Mouse (Mus musculus) NIH3T3 (cell line): ENCODE measurements around the gene Pygo2.
A peak's percentile ranks its signal among the peaks of the same experiment; 100 is the strongest.
"Not testable (repeated sequence)": the region's sequence is repeated elsewhere in the genome, so short reads cannot be mapped to it uniquely, and the experiment has no call there.

ENCODE experiments used
- DNase-seq: peaks from one replicate; pipeline ENCODE4 v3.0.0-alpha.2; 2012; ENCODE audit warnings: low read depth

Pygo2 gene

GRCm38 (mm10) chr3:89421002-89421774 is 8.8 kb upstream of the Pygo2 start:
- DNase-seq = peak; percentile 97

- DNase-seq = peak; percentile 85
These were observed 8.1 kb upstream of the Pygo2 start for GRCm38 (mm10) chr3:89421810-89422473.

GRCm38 (mm10) chr3:89422556-89423205 is 7.3 kb upstream of the Pygo2 start:
- DNase-seq = no peak

DNA sequence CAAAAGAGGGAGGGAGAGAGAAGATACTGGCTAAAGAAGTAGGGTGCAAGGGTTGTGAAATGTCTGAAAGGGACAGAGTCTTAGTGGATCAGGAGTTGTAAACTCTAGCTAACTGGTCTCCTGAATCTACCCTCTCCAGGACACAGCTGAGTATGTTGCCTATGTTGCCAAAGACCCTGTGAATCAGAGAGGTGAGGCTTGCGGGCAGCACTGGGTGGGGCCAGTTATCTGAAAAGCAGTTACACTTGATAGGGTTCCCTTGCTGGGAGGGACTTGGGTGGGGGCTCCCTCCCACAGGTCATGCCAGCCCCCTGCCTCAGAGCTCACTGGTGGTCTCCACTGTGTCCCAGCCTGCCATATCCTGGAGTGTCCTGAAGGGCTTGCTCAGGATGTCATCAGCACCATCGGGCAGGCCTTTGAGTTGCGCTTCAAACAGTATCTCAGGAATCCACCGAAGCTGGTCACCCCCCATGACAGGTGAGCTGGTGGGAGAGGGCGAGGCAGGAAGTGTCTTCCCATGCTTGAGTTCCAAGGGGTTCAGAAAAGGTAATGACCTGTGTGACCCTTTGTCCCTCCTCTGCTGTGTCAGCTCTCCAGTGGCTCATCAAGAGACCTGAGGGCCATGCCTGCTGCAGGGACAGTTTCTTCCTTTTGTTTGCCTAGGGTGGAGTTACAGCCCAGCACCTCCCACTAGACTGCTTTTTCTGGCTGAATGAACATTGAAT is 5.4 kb upstream of the Pygo2 start:
- DNase-seq = no peak

- no peak for DNase-seq
These were observed 4.9 kb upstream of the Pygo2 start for GRCm38 (mm10) chr3:89425141-89425525.

- no peak for DNase-seq
These were observed 4.1 kb upstream of the Pygo2 start for GRCm38 (mm10) chr3:89425876-89426275.

GRCm38 (mm10) chr3:89429021-89429420 is 993 bp upstream of the Pygo2 start:
- DNase-seq = not testable (repeated sequence)

DNA sequence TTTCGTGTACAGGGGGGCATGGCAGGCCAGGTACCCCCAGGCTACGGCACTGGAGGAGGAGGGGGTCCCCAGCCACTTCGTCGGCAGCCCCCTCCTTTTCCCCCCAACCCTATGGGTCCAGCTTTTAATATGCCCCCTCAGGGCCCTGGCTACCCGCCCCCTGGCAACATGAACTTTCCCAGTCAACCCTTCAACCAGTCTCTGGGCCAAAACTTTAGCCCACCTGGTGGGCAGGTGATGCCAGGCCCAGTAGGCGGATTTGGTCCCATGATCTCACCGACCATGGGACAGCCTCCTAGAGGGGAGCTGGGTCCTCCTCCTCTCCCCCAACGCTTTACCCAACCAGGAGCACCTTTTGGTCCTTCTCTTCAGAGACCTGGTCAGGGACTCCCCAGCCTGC is 2.6 kb downstream of the Pygo2 start:
- no peak for DNase-seq

DNA sequence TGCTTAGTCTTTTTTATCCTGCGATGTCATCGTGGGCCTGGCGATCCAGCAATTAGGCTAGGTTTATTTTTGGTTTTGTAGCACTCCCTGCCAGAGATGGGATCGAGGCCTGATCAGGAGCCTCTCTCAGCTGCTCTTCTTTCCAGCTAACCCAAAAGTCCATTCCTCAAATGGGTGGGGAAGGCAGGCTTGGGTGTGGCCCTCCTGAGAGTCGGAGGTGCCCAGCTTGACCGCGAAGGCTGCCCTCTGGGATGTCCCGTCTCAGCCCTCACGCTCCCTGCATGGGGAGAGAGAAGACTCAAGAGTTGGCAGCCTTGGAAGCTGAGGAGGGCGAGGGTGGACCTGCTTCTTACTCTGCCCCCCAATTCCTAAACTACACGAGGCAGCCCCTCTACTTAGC is 4.5 kb downstream of the Pygo2 start:
- DNase-seq = no peak

- no peak for DNase-seq
These were observed 5.0 kb downstream of the Pygo2 start for GRCm38 (mm10) chr3:89435041-89435440.

- peak; percentile 79 for DNase-seq
These were observed 6.4 kb downstream of the Pygo2 start, which contains the start of gene Pbxip1 for GRCm38 (mm10) chr3:89436176-89437113. TSS of gene Pbxip1 (plus strand) at chr3:89436706.

GRCm38 (mm10) chr3:89437269-89437668 is 7.3 kb downstream of the Pygo2 start:
- DNase-seq = peak; percentile 27

DNA sequence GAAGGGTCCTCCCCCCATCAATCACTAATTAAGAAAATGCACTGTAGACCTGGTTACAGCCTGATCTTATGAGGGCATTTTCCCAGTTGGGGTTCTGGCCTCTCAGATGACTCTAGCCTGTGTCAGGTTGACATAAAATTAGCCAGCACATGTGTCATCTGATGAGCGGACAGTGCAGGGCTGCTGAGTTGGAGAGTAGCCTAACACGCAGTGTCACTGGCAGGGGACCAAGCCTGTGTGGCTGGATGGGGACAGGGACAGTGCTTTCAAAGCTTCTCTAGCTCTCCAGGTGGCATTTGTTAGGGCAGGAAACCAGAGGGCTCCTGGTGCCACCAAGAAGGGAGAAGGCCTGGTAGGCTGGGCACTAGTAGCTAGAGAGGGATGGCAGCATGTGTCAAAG is 10.7 kb downstream of the Pygo2 start:
- DNase-seq = no peak

DNA sequence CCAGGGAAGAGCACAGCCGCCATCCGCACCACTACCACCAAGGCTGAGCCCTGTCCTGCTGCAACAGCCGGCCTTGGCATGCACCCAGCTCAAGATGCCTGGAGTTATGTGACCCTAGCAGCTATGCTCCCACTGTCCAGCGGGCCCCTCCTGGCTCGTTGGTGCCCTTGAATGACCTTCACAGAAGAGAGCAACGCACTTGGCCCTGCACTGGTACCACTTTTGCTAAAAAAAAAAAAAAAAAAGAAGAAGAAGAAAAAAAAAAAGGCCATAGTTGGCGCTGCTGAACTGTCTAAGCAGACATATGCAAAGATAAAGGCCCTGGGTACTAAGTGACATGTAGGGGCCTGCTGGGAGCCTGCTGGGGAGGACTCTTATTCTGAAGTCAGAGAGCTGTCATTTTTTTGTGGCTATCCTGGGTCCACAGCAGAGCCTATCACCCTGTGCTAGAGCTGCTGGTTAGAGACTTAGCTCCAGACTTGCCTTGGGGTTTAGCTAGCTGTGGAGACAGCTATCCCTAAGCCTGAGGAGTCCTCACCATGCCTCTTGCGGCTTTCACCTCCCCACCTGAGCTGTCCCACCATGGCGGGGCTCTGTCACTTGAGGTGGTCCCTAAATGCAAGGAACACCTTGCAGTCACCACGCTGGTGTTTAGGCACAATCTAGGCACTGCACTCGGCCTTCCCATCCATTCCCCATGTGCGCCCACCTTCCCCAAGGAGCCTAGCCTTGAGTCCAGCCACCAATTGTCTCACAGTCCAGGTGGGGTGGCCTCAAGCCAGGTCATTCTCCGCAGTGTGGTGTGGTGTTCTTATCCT is 18.9 kb downstream of the Pygo2 start:
- DNase-seq = peak; percentile 36

GRCm38 (mm10) chr3:89449541-89449940 is 19.5 kb downstream of the Pygo2 start:
- peak; percentile 84 for DNase-seq

GRCm38 (mm10) chr3:89451916-89452315 is 21.9 kb downstream of the Pygo2 start:
- no peak for DNase-seq

- no peak for DNase-seq
These were observed 24.6 kb downstream of the Pygo2 start, which contains the start of gene Pmvk for GRCm38 (mm10) chr3:89454401-89455177. TSS of gene Pmvk (plus strand) at chr3:89454541.

GRCm38 (mm10) chr3:89455786-89456285 is 25.8 kb downstream of the Pygo2 start:
- peak; percentile 36 for DNase-seq
